Comparison of ENCODE assay signal across 8 mouse cellular contexts in genomic region chr3:30601175-30601574, GRCm38 (mm10). TPM values are rescaled to one million over a fixed set of nuclear protein-coding genes. Genes with fewer than 3 reads are reported as not detected.
DNase-seq lines count a peak whose midpoint lies in the region; ATAC-seq and TF ChIP-seq lines count a peak whose summit lies in the region.

No protein-coding gene starts in this region.

- peak; percentile 89 to 90 for DNase-seq in CD8-positive naive resting alpha-beta T cell, adult 2 months (ENCODE audit: low read depth in 2 of 2, low spot score in 2 of 2)
- DNase-seq in brain, embryonic 14.5 days (ENCODE audit: low read depth) = peak; percentile 90
- peak; percentile 92 for DNase-seq in kidney, postnatal 14 days
- peak; percentile 84 for DNase-seq in liver, embryonic 13.5 days
- DNase-seq in natural killer cell, adult 2 months (ENCODE audit: low spot score in 2 of 2) = peak; percentile 92 to 93

- H3K27me3 ChIP-seq in heart, embryonic 15.5 days = 0 out of 2 replicates have a peak, but pooled peaks cover 13% of the 10 kb centered on the region
- peaks cover 28% of the 10 kb centered on the region for H3K27me3 ChIP-seq in liver, embryonic 13.5 days
- no peaks in the 10 kb centered on the region for H3K27me3 ChIP-seq in stomach, embryonic 14.5 days (ENCODE audit: control insufficient read depth, insufficient read depth, low read length)

- H3K36me3 ChIP-seq in heart, embryonic 15.5 days = peaks cover 12% of the 10 kb centered on the region
- H3K36me3 ChIP-seq in liver, embryonic 13.5 days = peaks cover 18% of the 10 kb centered on the region
- H3K36me3 ChIP-seq in stomach, embryonic 14.5 days (ENCODE audit: control insufficient read depth, insufficient read depth, low read length) = peaks cover 7% of the 10 kb centered on the region; the same call in 1 of the 2 replicates

- no peak for TF ChIP-seq POLR2A in brain, embryonic 14.5 days (IDR thresholded peaks at IDR 0.05; ENCODE audit: borderline replicate concordance, extremely low read depth, insufficient read depth, insufficient read length, poor library complexity, severe bottlenecking)

- peak overlapping the region; percentile 98 for H3K27ac ChIP-seq in heart, embryonic 15.5 days
- peak overlapping the region; percentile 98 for H3K27ac ChIP-seq in liver, embryonic 13.5 days
- no peak overlapping the region for H3K27ac ChIP-seq in stomach, embryonic 14.5 days (ENCODE audit: low read length)

- H3K9ac ChIP-seq in heart, embryonic 15.5 days = no peak overlapping the region
- peak overlapping the region; percentile 62 for H3K9ac ChIP-seq in liver, embryonic 13.5 days
- H3K9ac ChIP-seq in stomach, embryonic 14.5 days (replicated peaks; ENCODE audit: low read depth, low read length) = no peak overlapping the region

- peak overlapping the region; percentile 92 for H3K4me2 ChIP-seq in heart, embryonic 15.5 days
- H3K4me2 ChIP-seq in liver, embryonic 13.5 days = peak overlapping the region; percentile 91
- H3K4me2 ChIP-seq in stomach, embryonic 14.5 days (replicated peaks; ENCODE audit: low read depth, low read length) = peak overlapping the region; percentile 96

- WGBS in heart, embryonic 15.5 days = under 1% methylated on average over 17 of the region's 17 CpGs
- WGBS in liver, embryonic 13.5 days (ENCODE audit: insufficient replicate concordance) = under 1% methylated on average over 17 of the region's 17 CpGs
- WGBS in stomach, embryonic 14.5 days = under 1% methylated on average over 17 of the region's 17 CpGs

- H3K9me3 ChIP-seq in heart, embryonic 15.5 days (replicated peaks) = no peaks in the 10 kb centered on the region
- no peaks in the 10 kb centered on the region for H3K9me3 ChIP-seq in liver, embryonic 13.5 days (replicated peaks)
- no peaks in the 10 kb centered on the region for H3K9me3 ChIP-seq in stomach, embryonic 14.5 days (ENCODE audit: control insufficient read depth, low read depth, low read length)

- TF ChIP-seq CTCF in brain, embryonic 14.5 days (IDR thresholded peaks at IDR 0.05; ENCODE audit: borderline replicate concordance, extremely low read depth, insufficient read depth, insufficient read length) = no peak

- ATAC-seq in erythroid progenitor cell, adult 5-6 weeks (replicated peaks; ENCODE audit: low FRiP score, poor library complexity, severe bottlenecking) = peak; percentile 53
- ATAC-seq in heart, embryonic 15.5 days (replicated peaks; ENCODE audit: insufficient number of reproducible peaks, insufficient read depth, low FRiP score, low read depth) = no peak
- peak; percentile 47 for ATAC-seq in liver, embryonic 13.5 days (ENCODE audit: low read depth)
- ATAC-seq in stomach, embryonic 14.5 days (ENCODE audit: insufficient number of reproducible peaks, insufficient read depth, low FRiP score, low read depth) = peak; percentile 21

- peak overlapping the region; percentile 76 for H3K4me3 ChIP-seq in heart, embryonic 15.5 days
- H3K4me3 ChIP-seq in liver, embryonic 13.5 days (replicated peaks) = peak overlapping the region; percentile 83
- H3K4me3 ChIP-seq in stomach, embryonic 14.5 days (ENCODE audit: low read depth, low read length) = peak overlapping the region; percentile 88

- H3K4me1 ChIP-seq in heart, embryonic 15.5 days (replicated peaks) = peaks cover 13% of the 10 kb centered on the region
- H3K4me1 ChIP-seq in liver, embryonic 13.5 days (replicated peaks) = peaks cover 29% of the 10 kb centered on the region
- peaks cover 4% of the 10 kb centered on the region for H3K4me1 ChIP-seq in stomach, embryonic 14.5 days (ENCODE audit: control insufficient read depth, insufficient read depth, low read length)

RNA-seq across cellular contexts. Expression of gene Mynn, which starts 0.7 kb away (rescaled TPM):
- 16.0 and 20.6 TPM in 2 replicates for polyA plus RNA-seq in brain, embryonic 14.5 days (2012; rRNA removed)
- 14.1 and 32.3 TPM in 2 replicates for total RNA-seq in erythroid progenitor cell, adult 5-6 weeks (2015; ENCODE audit: low replicate concordance)
- total RNA-seq in erythroid progenitor cell, adult 5-6 weeks (2017; ENCODE audit: low replicate concordance) = 22.8 and 24.0 TPM in 2 replicates
- 21.2 and 23.2 TPM in 2 replicates for polyA plus RNA-seq in heart, embryonic 15.5 days (2015; fragmentation: Nextera tagmentation; extraction: Ambion mirVana)
- 13.8 and 15.5 TPM in 2 replicates for polyA plus RNA-seq in liver, embryonic 13.5 days (2015; fragmentation: Nextera tagmentation; extraction: Ambion mirVana)
- 28.5 and 30.2 TPM in 2 replicates for polyA plus RNA-seq in stomach, embryonic 14.5 days (2014; fragmentation: Nextera tagmentation; extraction: Ambion mirVana)

RNA-seq across cellular contexts. Expression of gene Actrt3, which starts 1.4 kb away (rescaled TPM):
- 0.11 and 0.13 TPM in 2 replicates for polyA plus RNA-seq in brain, embryonic 14.5 days (2012; rRNA removed)
- not detected in 2 replicates for total RNA-seq in erythroid progenitor cell, adult 5-6 weeks (2015; ENCODE audit: low replicate concordance)
- not detected in 2 replicates for total RNA-seq in erythroid progenitor cell, adult 5-6 weeks (2017; ENCODE audit: low replicate concordance)
- polyA plus RNA-seq in heart, embryonic 15.5 days (2015; fragmentation: Nextera tagmentation; extraction: Ambion mirVana) = not detected in 2 replicates
- polyA plus RNA-seq in liver, embryonic 13.5 days (2015; fragmentation: Nextera tagmentation; extraction: Ambion mirVana) = not detected in 2 replicates
- not detected in 2 replicates for polyA plus RNA-seq in stomach, embryonic 14.5 days (2014; fragmentation: Nextera tagmentation; extraction: Ambion mirVana)

RNA-seq across cellular contexts. Expression of gene Lrriq4, which starts 43.1 kb away (rescaled TPM):
- polyA plus RNA-seq in brain, embryonic 14.5 days (2012; rRNA removed) = 0.05 TPM in 1 of 2 replicates, not detected in the other
- total RNA-seq in erythroid progenitor cell, adult 5-6 weeks (2015; ENCODE audit: low replicate concordance) = not detected in 2 replicates
- not detected in 2 replicates for total RNA-seq in erythroid progenitor cell, adult 5-6 weeks (2017; ENCODE audit: low replicate concordance)
- not detected in 2 replicates for polyA plus RNA-seq in heart, embryonic 15.5 days (2015; fragmentation: Nextera tagmentation; extraction: Ambion mirVana)
- not detected in 2 replicates for polyA plus RNA-seq in liver, embryonic 13.5 days (2015; fragmentation: Nextera tagmentation; extraction: Ambion mirVana)
- not detected in 2 replicates for polyA plus RNA-seq in stomach, embryonic 14.5 days (2014; fragmentation: Nextera tagmentation; extraction: Ambion mirVana)

RNA-seq across cellular contexts. Expression of gene Lrrc34, which starts 46.5 kb away (rescaled TPM):
- polyA plus RNA-seq in brain, embryonic 14.5 days (2012; rRNA removed) = 0.35 and 0.63 TPM in 2 replicates
- not detected in 2 replicates for total RNA-seq in erythroid progenitor cell, adult 5-6 weeks (2015; ENCODE audit: low replicate concordance)
- not detected in 2 replicates for total RNA-seq in erythroid progenitor cell, adult 5-6 weeks (2017; ENCODE audit: low replicate concordance)
- 0.49 and 0.74 TPM in 2 replicates for polyA plus RNA-seq in heart, embryonic 15.5 days (2015; fragmentation: Nextera tagmentation; extraction: Ambion mirVana)
- polyA plus RNA-seq in liver, embryonic 13.5 days (2015; fragmentation: Nextera tagmentation; extraction: Ambion mirVana) = 0.13 and 0.16 TPM in 2 replicates
- 1.1 and 1.4 TPM in 2 replicates for polyA plus RNA-seq in stomach, embryonic 14.5 days (2014; fragmentation: Nextera tagmentation; extraction: Ambion mirVana)

RNA-seq across cellular contexts. Expression of gene Mecom, which starts 53.4 kb away (rescaled TPM):
- polyA plus RNA-seq in brain, embryonic 14.5 days (2012; rRNA removed) = 3.7 and 7.3 TPM in 2 replicates
- not detected in 2 replicates for total RNA-seq in erythroid progenitor cell, adult 5-6 weeks (2015; ENCODE audit: low replicate concordance)
- total RNA-seq in erythroid progenitor cell, adult 5-6 weeks (2017; ENCODE audit: low replicate concordance) = 0.64 and 0.68 TPM in 2 replicates
- polyA plus RNA-seq in heart, embryonic 15.5 days (2015; fragmentation: Nextera tagmentation; extraction: Ambion mirVana) = 17.3 and 24.1 TPM in 2 replicates
- 0.81 and 1.2 TPM in 2 replicates for polyA plus RNA-seq in liver, embryonic 13.5 days (2015; fragmentation: Nextera tagmentation; extraction: Ambion mirVana)
- 85.8 and 101 TPM in 2 replicates for polyA plus RNA-seq in stomach, embryonic 14.5 days (2014; fragmentation: Nextera tagmentation; extraction: Ambion mirVana)
